Mouse (Mus musculus): Measurements from ENCODE around the gene Hs3st3b1.

- TF ChIP-seq CTCF (IDR thresholded peaks at IDR 0.05; ENCODE audit: low read depth, low read length): peak; percentile 68
- no peak for TF ChIP-seq POLR2A (IDR thresholded peaks at IDR 0.05; ENCODE audit: borderline replicate concordance, low read depth, low read length)
These were observed 3.1 kb upstream of the Hs3st3b1 start for GRCm38 (mm10) chr11:63925161-63925582.

All from bone marrow macrophage, adult 2 months (primary cell).